Mouse (Mus musculus): ENCODE results near the gene Vmn1r29.
"Not testable (repeated sequence)": the region's sequence is repeated elsewhere in the genome, so short reads cannot be mapped to it uniquely, and the experiment has no call there.

Vmn1r29 gene

GRCm38 (mm10) chr6:58301249-58301648 lies at the start of gene Vmn1r29:
TSS of gene Vmn1r29 (plus strand) at chr6:58301549.
- CTCF ChIA-PET, result no interaction called here

DNA sequence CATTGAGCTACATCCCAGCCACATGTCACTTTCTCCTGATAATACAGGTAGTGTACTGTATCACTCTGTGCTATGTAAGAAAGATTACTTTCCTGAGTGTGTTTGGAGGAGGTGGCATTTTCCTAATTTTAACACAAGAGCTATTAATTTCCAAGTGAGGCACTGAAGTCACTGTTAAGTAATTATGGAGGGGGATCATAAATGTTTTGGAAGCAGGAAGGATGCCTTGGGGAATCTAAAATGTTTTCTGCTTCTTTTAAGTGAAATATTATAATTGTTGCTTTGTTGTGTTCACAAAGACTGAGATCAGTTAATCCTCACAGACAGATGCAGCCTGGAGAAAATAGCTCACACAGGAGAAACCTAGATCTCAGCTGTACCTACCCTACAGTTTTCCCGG lies 39.6 kb upstream of the Vmn1r29 start, which contains the start of gene Vmn1r28:
TSS of gene Vmn1r28 (plus strand) at position 301 of the 400 bp plus-strand sequence.
- CTCF ChIA-PET, result no interaction called here

DNA sequence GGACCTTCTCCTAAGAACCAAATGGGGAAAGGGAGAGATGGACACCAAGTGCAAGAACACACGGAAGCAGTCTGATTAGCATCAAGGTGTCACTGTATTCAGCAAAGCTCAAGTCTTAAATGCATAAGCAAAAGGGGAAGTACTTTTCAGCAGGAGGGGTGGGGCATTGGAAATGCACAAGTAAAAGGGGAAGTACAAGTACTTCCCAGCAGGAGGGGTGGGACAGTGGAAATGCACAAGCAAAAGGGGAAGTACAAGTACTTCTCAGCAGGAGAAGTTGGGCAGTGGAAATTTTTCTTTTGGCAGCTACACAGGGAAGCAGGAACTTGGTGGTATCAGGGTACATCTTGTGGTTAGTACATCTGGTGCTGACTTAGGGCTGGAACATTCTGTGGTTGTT lies 21.7 kb upstream of the Vmn1r29 start:
- CTCF ChIA-PET, result not testable (repeated sequence)

- CTCF ChIA-PET, result no interaction called here
Measured at GRCm38 (mm10) chr6:58292201-58292600, 9.1 kb upstream of the Vmn1r29 start.

GRCm38 (mm10) chr6:58298511-58298910 lies 2.8 kb upstream of the Vmn1r29 start:
- CTCF ChIA-PET, result not testable (repeated sequence)

GRCm38 (mm10) chr6:58330686-58331085 lies 29.3 kb downstream of the Vmn1r29 start:
- CTCF ChIA-PET, result not testable (repeated sequence)
